Comparison of ENCODE assay signal across 11 mouse cellular contexts in genomic region chr9:68561767-68562552, GRCm38 (mm10).
DNase-seq lines count a peak whose midpoint lies in the region; ATAC-seq lines count a peak whose summit lies in the region.
"Had no signal": no experiment of that assay in that cellular context is flagged by ENCODE, and none has a peak within 500 bp of the region (broad histone marks: within the 10 kb centered on the region; RNA-seq: fewer than 3 reads in every experiment).

No protein-coding gene starts in this region.

- H3K27ac ChIP-seq in heart, embryonic 10.5 days = no peak overlapping the region
- peak overlapping the region; percentile 7; the same call in 1 of the 2 replicates for H3K27ac ChIP-seq in lung, embryonic 16.5 days (ENCODE audit: low read length)
- H3K27ac ChIP-seq in forebrain, embryonic 11.5 days (ENCODE audit: low read depth, low read length) = no peak overlapping the region
- H3K27ac ChIP-seq: heart, embryonic 13.5 days; intestine, embryonic 15.5 days had no signal

- WGBS in heart, embryonic 10.5 days = 77% methylated on average over 14 of the region's 14 CpGs
- WGBS in lung, embryonic 16.5 days = 46% methylated on average over 14 of the region's 14 CpGs
- 76% methylated on average over 14 of the region's 14 CpGs for WGBS in forebrain, embryonic 11.5 days

- intact Hi-C loops in gastrocnemius, postnatal 36 days (cut with DNase I) = no loop called here

- no peak overlapping the region for H3K4me3 ChIP-seq in heart, embryonic 10.5 days
- H3K4me3 ChIP-seq in lung, embryonic 16.5 days (ENCODE audit: low read length) = no peak overlapping the region
- no peak overlapping the region for H3K4me3 ChIP-seq in forebrain, embryonic 11.5 days (ENCODE audit: low read depth, low read length)
- H3K4me3 ChIP-seq: heart, embryonic 13.5 days; intestine, embryonic 15.5 days; megakaryocyte, embryonic 14.5 days had no signal

- H3K36me3 ChIP-seq in heart, embryonic 10.5 days = no peaks in the 10 kb centered on the region
- no peaks in the 10 kb centered on the region for H3K36me3 ChIP-seq in lung, embryonic 16.5 days (ENCODE audit: control insufficient read depth, insufficient read depth, low read length)
- no peaks in the 10 kb centered on the region for H3K36me3 ChIP-seq in forebrain, embryonic 11.5 days (ENCODE audit: control insufficient read depth, insufficient read depth, low read length)
- H3K36me3 ChIP-seq: heart, embryonic 13.5 days; intestine, embryonic 15.5 days had no signal

- peak; percentile 57 for ATAC-seq in lung, embryonic 16.5 days (ENCODE audit: low read depth)
- no peak for ATAC-seq in forebrain, embryonic 11.5 days (replicated peaks; ENCODE audit: low FRiP score)
- ATAC-seq: intestine, embryonic 15.5 days had no signal

- peak; percentile 97 for DNase-seq in heart, adult 11 months
- no peak for DNase-seq in heart, embryonic 10.5 days (ENCODE audit: low spot score)
- peak; percentile 29 for DNase-seq in ZHBTc4 (ENCODE audit: low read depth, low spot score)
- DNase-seq in gastrocnemius, postnatal 36 days = peak; percentile 27 to 31
- DNase-seq in layer of hippocampus, adult 9-10 months (ENCODE audit: low spot score) = no peak
- DNase-seq in left cerebral cortex, adult 8-10 months (ENCODE audit: low spot score in 2 of 2) = no peak
- no peak for DNase-seq in forebrain, embryonic 11.5 days (ENCODE audit: low spot score)

- H3K4me1 ChIP-seq in heart, embryonic 10.5 days = no peaks in the 10 kb centered on the region
- H3K4me1 ChIP-seq in lung, embryonic 16.5 days (replicated peaks; ENCODE audit: control insufficient read depth, insufficient read depth, low read length) = peaks cover 2% of the 10 kb centered on the region; the same call in 1 of the 2 replicates
- no peaks in the 10 kb centered on the region for H3K4me1 ChIP-seq in forebrain, embryonic 11.5 days (replicated peaks; ENCODE audit: control insufficient read depth, insufficient read depth, low read length)
- H3K4me1 ChIP-seq: heart, embryonic 13.5 days; intestine, embryonic 15.5 days; megakaryocyte, embryonic 14.5 days had no signal

- H3K9ac ChIP-seq in lung, embryonic 16.5 days (ENCODE audit: low read length) = no peak overlapping the region
- no peak overlapping the region for H3K9ac ChIP-seq in forebrain, embryonic 11.5 days (ENCODE audit: low read length)
- H3K9ac ChIP-seq: heart, embryonic 13.5 days; intestine, embryonic 15.5 days had no signal

- H3K27me3 ChIP-seq in heart, embryonic 10.5 days (ENCODE audit: insufficient read depth, poor library complexity, severe bottlenecking) = no peaks in the 10 kb centered on the region
- no peaks in the 10 kb centered on the region for H3K27me3 ChIP-seq in lung, embryonic 16.5 days (ENCODE audit: control insufficient read depth, insufficient read depth, low read depth, low read length)
- H3K27me3 ChIP-seq in forebrain, embryonic 11.5 days (ENCODE audit: control insufficient read depth, insufficient read depth, low read length) = no peaks in the 10 kb centered on the region
- H3K27me3 ChIP-seq: heart, embryonic 13.5 days; intestine, embryonic 15.5 days; megakaryocyte, embryonic 14.5 days had no signal

- no peak overlapping the region for H3K4me2 ChIP-seq in lung, embryonic 16.5 days (ENCODE audit: low read depth, low read length)
- H3K4me2 ChIP-seq in forebrain, embryonic 11.5 days (ENCODE audit: low read depth, low read length, severe bottlenecking) = no peak overlapping the region
- H3K4me2 ChIP-seq: heart, embryonic 13.5 days; intestine, embryonic 15.5 days had no signal

- H3K9me3 ChIP-seq in heart, embryonic 10.5 days = no peaks in the 10 kb centered on the region
- no peaks in the 10 kb centered on the region for H3K9me3 ChIP-seq in lung, embryonic 16.5 days (ENCODE audit: control insufficient read depth, low read length)
- no peaks in the 10 kb centered on the region for H3K9me3 ChIP-seq in forebrain, embryonic 11.5 days (ENCODE audit: control insufficient read depth, low read length)
- H3K9me3 ChIP-seq: heart, embryonic 13.5 days; intestine, embryonic 15.5 days had no signal

Comparison
In these comparisons a context has a peak if more than half of its experiments do, and no peak if none do; other contexts are left out.
1. DNase-seq: peak in heart, adult 11 months (single experiment), ZHBTc4 (single experiment) and gastrocnemius, postnatal 36 days (2 of 2); none in heart, embryonic 10.5 days (single experiment), layer of hippocampus, adult 9-10 months (single experiment), left cerebral cortex, adult 8-10 months (0 of 2) and forebrain, embryonic 11.5 days (single experiment).